Mouse (Mus musculus) MEL (cell line): ENCODE results near the gene Srcap.

Experiments
- CTCF ChIP-seq, 3 experiments: IDR thresholded peaks in 2 of 3; conservative IDR thresholded peaks in 1 of 3; 2 replicates each; pipeline ENCODE4 v1.5.1; 2011 to 2012; ENCODE audit warnings: low read length in 3 of 3, low read depth in 2 of 3, mild to moderate bottlenecking in 2 of 3, improper control_type of control experiment in 1 of 3, inconsistent platforms in 1 of 3, mixed read lengths in 1 of 3, moderate library complexity in 1 of 3; ENCODE audit not compliant: control insufficient read depth in 1 of 3, insufficient read depth in 1 of 3, poor library complexity in 1 of 3, severe bottlenecking in 1 of 3
- GATA1 ChIP-seq: IDR thresholded peaks from 2 replicates; pipeline ENCODE4 v1.6.1; 2011; ENCODE audit warnings: low read depth, low read length, improper control_type of control experiment
- KAT2A ChIP-seq: conservative IDR thresholded peaks from 2 replicates; pipeline ENCODE4 v1.6.1; 2012; ENCODE audit warnings: low read depth, low read length, improper control_type of control experiment, inconsistent platforms
- UBTF ChIP-seq: IDR thresholded peaks from 2 replicates; pipeline ENCODE4 v1.6.1; 2012; ENCODE audit warnings: low read depth, mild to moderate bottlenecking, inconsistent platforms, low read length, improper control_type of control experiment, moderate library complexity, borderline replicate concordance; ENCODE audit not compliant: insufficient read depth

DNA sequence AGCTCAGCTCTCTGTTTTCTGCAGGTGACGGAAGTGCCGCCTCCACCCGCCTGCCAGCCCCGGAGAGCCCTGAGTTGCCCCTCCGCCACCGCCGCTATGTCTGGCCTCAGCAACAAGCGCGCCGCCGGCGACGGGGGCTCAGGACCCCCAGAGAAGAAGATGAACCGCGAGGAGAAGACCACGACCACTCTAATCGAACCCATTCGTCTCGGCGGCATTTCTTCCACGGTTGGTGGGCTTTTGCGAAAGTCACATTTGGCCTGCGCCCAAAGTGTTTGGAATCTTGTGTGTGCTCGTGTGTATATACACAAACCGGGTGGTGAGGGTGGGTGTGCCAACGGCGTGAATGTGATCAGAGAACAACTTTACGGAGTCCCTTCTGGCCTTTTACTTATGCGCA lies 77.1 kb downstream of the Srcap start:
- TF ChIP-seq KAT2A: no peak
- TF ChIP-seq CTCF (IDR thresholded peaks at IDR 0.05 in 2 of 3, conservative IDR thresholded peaks at IDR 0.05 in 1 of 3; ENCODE audit: control insufficient read depth in 1 of 3, insufficient read depth in 1 of 3, low read depth in 2 of 3, low read length in 3 of 3, poor library complexity in 1 of 3, severe bottlenecking in 1 of 3): no peak
- no peak for TF ChIP-seq UBTF
- no peak for TF ChIP-seq GATA1
